Mouse (Mus musculus) megakaryocyte, embryonic 14.5 days (primary cell): ENCODE measurements around the gene Snai1. TPM values are rescaled to one million over a fixed set of nuclear protein-coding genes. Genes with fewer than 3 reads are reported as not detected.

Experiments used
- H3K27me3 ChIP-seq: replicated peaks from 2 replicates; pipeline ENCODE3; 2012; ENCODE audit warnings: inconsistent platforms
- H3K36me3 ChIP-seq: replicated peaks from 2 replicates; pipeline ENCODE3; 2012; ENCODE audit warnings: low read length, inconsistent platforms, mixed read lengths
- H3K4me1 ChIP-seq: 2 replicates; pipeline ENCODE4 v1.6.1; 2012; ENCODE audit warnings: inconsistent platforms
- H3K4me3 ChIP-seq: replicated peaks from 2 replicates; pipeline ENCODE3; 2012; ENCODE audit warnings: moderate library complexity, mild to moderate bottlenecking, inconsistent platforms
- H3K9me3 ChIP-seq: 2 replicates; pipeline ENCODE4 v1.6.1; 2012; ENCODE audit warnings: inconsistent platforms
- FLI1 ChIP-seq: IDR thresholded peaks from 2 replicates; pipeline ENCODE4 v1.6.1; 2012; ENCODE audit warnings: low read length, inconsistent platforms, mixed read lengths
- GATA1 ChIP-seq: IDR thresholded peaks from 3 replicates; pipeline ENCODE4 v1.6.1; 2012; ENCODE audit warnings: mixed read lengths, low read length, inconsistent platforms, borderline replicate concordance
- polyA plus RNA-seq: library from polyadenylated mRNA; stranded (reverse); fragments of >175 nt; gene quantifications from 2 replicates; pipeline ENCODE4 v1.2.3, GENCODE M21; 2012; ENCODE audit warnings: low replicate concordance; ENCODE audit not compliant: insufficient read depth

Snai1 gene
- polyA plus RNA-seq, 1 experiment, result 1.4 TPM

- Histone ChIP-seq H3K4me1 (peaks cover 33% of the 10 kb centered on the region), H3K4me3 (no peak overlapping the region), H3K27me3 (peaks cover 56% of the 10 kb centered on the region), H3K36me3 (no peaks in the 10 kb centered on the region), H3K9me3 (no peaks in the 10 kb centered on the region)
- TF ChIP-seq FLI1, result no peak
- no peak for TF ChIP-seq GATA1
These were observed 9.4 kb downstream of the Snai1 start for GRCm38 (mm10) chr2:167547444-167547843.

GRCm38 (mm10) chr2:167548961-167549360 is 11.0 kb downstream of the Snai1 start:
- H3K27me3 ChIP-seq, result peaks cover 55% of the 10 kb centered on the region
- H3K4me1 ChIP-seq, result peaks cover 19% of the 10 kb centered on the region
- no peaks in the 10 kb centered on the region for H3K36me3 ChIP-seq
- no peak overlapping the region for H3K4me3 ChIP-seq
- TF ChIP-seq GATA1 (no peak), FLI1 (no peak)
- H3K9me3 ChIP-seq, result no peaks in the 10 kb centered on the region

- H3K9me3 ChIP-seq, result no peaks in the 10 kb centered on the region
- H3K27me3 ChIP-seq, result peaks cover 60% of the 10 kb centered on the region
- peaks cover 17% of the 10 kb centered on the region for H3K4me1 ChIP-seq
- no peaks in the 10 kb centered on the region for H3K36me3 ChIP-seq
- H3K4me3 ChIP-seq, result no peak overlapping the region
- no peak for TF ChIP-seq GATA1
- TF ChIP-seq FLI1, result no peak
These were observed 12.4 kb downstream of the Snai1 start for GRCm38 (mm10) chr2:167550341-167550854.

- Histone ChIP-seq H3K27me3 (peaks cover 58% of the 10 kb centered on the region), H3K36me3 (no peaks in the 10 kb centered on the region), H3K4me1 (peaks cover 17% of the 10 kb centered on the region), H3K4me3 (no peak overlapping the region), H3K9me3 (0 out of 2 replicates have a peak, but pooled peaks cover under 1% of the 10 kb centered on the region)
- TF ChIP-seq FLI1 (no peak), GATA1 (no peak)
These were observed 13.4 kb downstream of the Snai1 start for GRCm38 (mm10) chr2:167551342-167551920.

GRCm38 (mm10) chr2:167552292-167552691 is 14.3 kb downstream of the Snai1 start:
- TF ChIP-seq GATA1 (no peak), FLI1 (no peak)
- Histone ChIP-seq H3K27me3 (peaks cover 57% of the 10 kb centered on the region), H3K4me1 (peaks cover 16% of the 10 kb centered on the region)

GRCm38 (mm10) chr2:167552927-167553402 is 15.0 kb downstream of the Snai1 start:
- H3K9me3 ChIP-seq, result peaks cover 8% of the 10 kb centered on the region; the same call in 1 of the 2 replicates
- no peak for TF ChIP-seq FLI1
- no peak for TF ChIP-seq GATA1
- H3K27me3 ChIP-seq, result peaks cover 58% of the 10 kb centered on the region
- no peaks in the 10 kb centered on the region for H3K36me3 ChIP-seq
- no peak overlapping the region for H3K4me3 ChIP-seq
- H3K4me1 ChIP-seq, result peaks cover 16% of the 10 kb centered on the region

More at GRCm38 (mm10) chr2:167552292-167552691, 14.3 kb downstream of the Snai1 start:
- Histone ChIP-seq H3K4me3 (no peak overlapping the region), H3K36me3 (no peaks in the 10 kb centered on the region), H3K9me3 (peaks cover 8% of the 10 kb centered on the region; the same call in 1 of the 2 replicates)

- Histone ChIP-seq H3K4me3 (no peak overlapping the region), H3K36me3 (no peaks in the 10 kb centered on the region), H3K9me3 (peaks cover 8% of the 10 kb centered on the region; the same call in 1 of the 2 replicates), H3K27me3 (peaks cover 67% of the 10 kb centered on the region), H3K4me1 (peaks cover 13% of the 10 kb centered on the region)
- TF ChIP-seq GATA1 (no peak), FLI1 (no peak)
These were observed 17.8 kb downstream of the Snai1 start for GRCm38 (mm10) chr2:167555766-167556165.

GRCm38 (mm10) chr2:167559413-167559812 is 21.4 kb downstream of the Snai1 start:
- Histone ChIP-seq H3K9me3 (peaks cover 8% of the 10 kb centered on the region; the same call in 1 of the 2 replicates), H3K4me3 (no peak overlapping the region), H3K4me1 (peaks cover 10% of the 10 kb centered on the region), H3K36me3 (no peaks in the 10 kb centered on the region), H3K27me3 (peaks cover 77% of the 10 kb centered on the region)
- TF ChIP-seq FLI1, result no peak
- no peak for TF ChIP-seq GATA1

- no peak for TF ChIP-seq GATA1
- no peak for TF ChIP-seq FLI1
- H3K36me3 ChIP-seq, result no peaks in the 10 kb centered on the region
These were observed 24.1 kb downstream of the Snai1 start for GRCm38 (mm10) chr2:167562101-167562500.

GRCm38 (mm10) chr2:167563035-167563434 is 25.0 kb downstream of the Snai1 start:
- Histone ChIP-seq H3K4me1 (peaks cover 16% of the 10 kb centered on the region), H3K9me3 (no peaks in the 10 kb centered on the region), H3K4me3 (no peak overlapping the region), H3K36me3 (no peaks in the 10 kb centered on the region), H3K27me3 (peaks cover 83% of the 10 kb centered on the region)
- no peak for TF ChIP-seq GATA1
- no peak for TF ChIP-seq FLI1

More at GRCm38 (mm10) chr2:167562101-167562500, 24.1 kb downstream of the Snai1 start:
- H3K9me3 ChIP-seq, result peaks cover under 1% of the 10 kb centered on the region; the same call in 1 of the 2 replicates
- no peak overlapping the region for H3K4me3 ChIP-seq
- H3K4me1 ChIP-seq, result peaks cover 15% of the 10 kb centered on the region
- H3K27me3 ChIP-seq, result peaks cover 83% of the 10 kb centered on the region
